Mouse (Mus musculus) E14TG2a.4 (cell line): Measurements from ENCODE around the gene Retsat.

Experiments used
- CTCF ChIP-seq: conservative IDR thresholded peaks from 2 replicates; pipeline ENCODE4 v1.5.1; 2014; ENCODE audit warnings: low read length
- NANOG ChIP-seq: IDR thresholded peaks from 2 replicates; pipeline ENCODE4 v1.6.1; 2014; ENCODE audit warnings: borderline replicate concordance, low read length, mixed read lengths
- POU5F1 ChIP-seq: IDR thresholded peaks from 2 replicates; pipeline ENCODE4 v1.6.1; 2014; ENCODE audit warnings: low read length, borderline replicate concordance

- TF ChIP-seq CTCF (no peak), POU5F1 (no peak), NANOG (no peak)
These were observed 52.1 kb downstream of the Retsat start for GRCm38 (mm10) chr6:72650338-72650851.
